Mouse (Mus musculus) testis, adult 2 months (tissue): ENCODE results near the gene Mrpl54.

Experiments used
- CTCF ChIP-seq: fragments of 200-500 bp; IDR thresholded peaks from 2 replicates; pipeline ENCODE4 v1.5.1; 2012; ENCODE audit warnings: low read depth, mild to moderate bottlenecking, inconsistent platforms, low read length, moderate library complexity; ENCODE audit not compliant: control insufficient read depth, insufficient read depth, insufficient replicate concordance
- POLR2A ChIP-seq: fragments of 200-500 bp; IDR thresholded peaks from 2 replicates; pipeline ENCODE4 v1.6.1; 2012; ENCODE audit warnings: low read depth, mild to moderate bottlenecking, inconsistent platforms, low read length, moderate library complexity; ENCODE audit not compliant: control insufficient read depth

- TF ChIP-seq CTCF: no peak
- TF ChIP-seq POLR2A: no peak
Observed at GRCm38 (mm10) chr10:81242021-81242420, 24.7 kb downstream of the Mrpl54 start.
